Mouse (Mus musculus) liver, embryonic 15.5 days (tissue): Measurements from ENCODE around the gene Rundc1. TPM values are rescaled to one million over a fixed set of nuclear protein-coding genes. Genes with fewer than 3 reads are reported as not detected.
"Not testable (repeated sequence)": the region's sequence is repeated elsewhere in the genome, so short reads cannot be mapped to it uniquely, and the experiment has no call there.

ENCODE experiments used
- ATAC-seq: fragments of 200-750 bp; cut with Nextera tagmentation; 2 replicates; pipeline ENCODE4 v1.8.0; 2017; ENCODE audit warnings: moderate number of reproducible peaks, mild to moderate bottlenecking, moderate library complexity; ENCODE audit not compliant: insufficient read depth
- H3K27ac ChIP-seq: fragments of 300-500 bp; sonication (generic); replicated peaks from 2 replicates; pipeline ENCODE4 v1.5.1; 2015; ENCODE audit warnings: mild to moderate bottlenecking, inconsistent platforms
- H3K27me3 ChIP-seq: fragments of 300-500 bp; sonication (generic); 2 replicates; pipeline ENCODE4 v1.6.1; 2015; ENCODE audit warnings: mild to moderate bottlenecking, inconsistent platforms
- H3K36me3 ChIP-seq: fragments of 300-500 bp; sonication (generic); replicated peaks from 2 replicates; pipeline ENCODE4 v1.6.1; 2015; ENCODE audit warnings: moderate library complexity, mild to moderate bottlenecking, inconsistent platforms
- H3K4me1 ChIP-seq: fragments of 300-500 bp; sonication (generic); replicated peaks from 2 replicates; pipeline ENCODE4 v1.6.1; 2015; ENCODE audit warnings: inconsistent platforms
- H3K4me2 ChIP-seq: fragments of 300-500 bp; sonication (generic); 2 replicates; pipeline ENCODE4 v1.6.1; 2015; ENCODE audit warnings: moderate library complexity, mild to moderate bottlenecking, inconsistent platforms
- H3K4me3 ChIP-seq: fragments of 300-500 bp; sonication (generic); replicated peaks from 2 replicates; pipeline ENCODE4 v1.5.1; 2015; ENCODE audit warnings: mild to moderate bottlenecking, inconsistent platforms
- H3K9ac ChIP-seq: fragments of 300-500 bp; sonication (generic); 2 replicates; pipeline ENCODE4 v1.6.1; 2015; ENCODE audit warnings: moderate library complexity, mild to moderate bottlenecking, inconsistent platforms
- H3K9me3 ChIP-seq: fragments of 300-500 bp; sonication (generic); replicated peaks from 2 replicates; pipeline ENCODE4 v1.6.1; 2016; ENCODE audit warnings: inconsistent platforms
- WGBS: fragments of 180-500 bp; shearing (Covaris S2); methylation state at CpG from one replicate; pipeline ENCODE4 v1.1.7; 2015; ENCODE audit warnings: mixed read lengths; ENCODE audit not compliant: insufficient replicate concordance; 5-methylcytosine and 5-hydroxymethylcytosine counted together
- polyA plus RNA-seq: library from polyadenylated mRNA; unstranded; fragments of >200 nt; fragmentation: Nextera tagmentation; extraction: Ambion mirVana; gene quantifications from 2 replicates; pipeline ENCODE4 v1.2.1, GENCODE M21; 2015

Gene Rundc1
- 5.7 TPM in 2 replicates for polyA plus RNA-seq

GRCm38 (mm10) chr11:101424925-101425813, at the start of gene Rundc1, which contains the start of gene Ptges3l:
TSS of gene Rundc1 (plus strand) at chr11:101425085.
TSS of gene Ptges3l (minus strand) at chr11:101425333.
- peak within 1 kb of the TSS; percentile 80 for H3K9ac ChIP-seq
- no peaks in the 10 kb centered on the region for H3K27me3 ChIP-seq
- peaks cover 34% of the 10 kb centered on the region for H3K4me1 ChIP-seq
- H3K4me3 ChIP-seq = peak within 1 kb of the TSS; percentile 94
- peaks cover 10% of the 10 kb centered on the region for H3K36me3 ChIP-seq
- WGBS = under 1% methylated on average over 81 of the region's 81 CpGs
- H3K27ac ChIP-seq = peak within 1 kb of the TSS; percentile 80
- no peaks in the 10 kb centered on the region for H3K9me3 ChIP-seq
- peak within 1 kb of the TSS; percentile 97 for H3K4me2 ChIP-seq
- ATAC-seq = peak; percentile 88

GRCm38 (mm10) chr11:101378196-101378595, 46.7 kb upstream of the Rundc1 start:
- WGBS = 68% methylated on average over 8 of the region's 8 CpGs
- H3K4me2 ChIP-seq, H3K36me3 ChIP-seq, H3K9ac ChIP-seq, H3K4me1 ChIP-seq, H3K4me3 ChIP-seq, H3K9me3 ChIP-seq, ATAC-seq, H3K27ac ChIP-seq: not testable (repeated sequence)
- peaks cover 15% of the 10 kb centered on the region for H3K27me3 ChIP-seq

DNA sequence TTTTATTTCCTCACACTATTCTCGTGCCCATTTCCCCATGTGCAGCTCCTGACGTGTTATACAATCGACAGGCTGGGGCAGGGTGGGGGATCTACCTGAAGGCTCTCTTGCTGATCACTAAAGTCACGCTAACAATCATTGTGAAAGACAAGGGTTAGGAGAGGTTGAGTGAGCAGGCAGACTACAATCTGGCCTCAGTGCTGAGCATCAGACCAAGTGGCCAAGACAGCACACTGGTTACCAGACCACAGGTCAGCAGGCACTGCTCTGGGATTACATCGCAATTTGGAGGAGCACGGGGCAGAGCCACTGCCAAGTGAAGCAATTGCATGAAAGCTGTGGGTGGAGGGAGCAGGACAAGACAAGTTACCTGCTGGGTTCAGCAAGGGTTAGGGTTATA, 46.0 kb upstream of the Rundc1 start:
- H3K9ac ChIP-seq = no peak overlapping the region
- no peak for ATAC-seq
- H3K27ac ChIP-seq = no peak overlapping the region
- no peak overlapping the region for H3K4me3 ChIP-seq
- peaks cover 15% of the 10 kb centered on the region for H3K27me3 ChIP-seq
- no peaks in the 10 kb centered on the region for H3K4me1 ChIP-seq
- no peaks in the 10 kb centered on the region for H3K36me3 ChIP-seq
- no peak overlapping the region for H3K4me2 ChIP-seq
- 56% methylated on average over 6 of the region's 6 CpGs for WGBS
- H3K9me3 ChIP-seq = no peaks in the 10 kb centered on the region

DNA sequence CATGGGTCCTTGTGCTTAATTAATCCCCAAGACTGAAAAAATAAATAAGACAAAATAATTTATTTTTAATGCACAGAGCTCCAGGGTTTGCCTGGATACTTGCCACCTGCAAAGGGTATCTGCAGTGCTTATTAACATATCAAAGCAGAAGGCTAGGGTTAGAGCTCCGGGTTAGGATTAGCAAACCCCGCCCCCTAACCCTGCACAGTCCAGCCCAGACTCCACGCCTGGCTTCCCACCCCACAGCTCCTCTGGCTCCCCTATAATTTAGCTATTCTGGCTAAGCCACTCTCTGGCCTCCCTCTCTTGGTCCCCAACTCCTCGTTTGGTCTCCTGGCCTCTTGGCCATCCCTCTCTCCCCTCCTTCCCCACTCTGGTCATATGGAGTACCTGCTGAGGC, 43.1 kb upstream of the Rundc1 start:
- no peak overlapping the region for H3K4me2 ChIP-seq
- H3K36me3 ChIP-seq = no peaks in the 10 kb centered on the region
- H3K9me3 ChIP-seq = no peaks in the 10 kb centered on the region
- no peak overlapping the region for H3K27ac ChIP-seq
- WGBS = 29% methylated on average over 4 of the region's 4 CpGs
- H3K9ac ChIP-seq = no peak overlapping the region
- H3K4me3 ChIP-seq = no peak overlapping the region
- no peak for ATAC-seq
- peaks cover 11% of the 10 kb centered on the region for H3K27me3 ChIP-seq
- no peaks in the 10 kb centered on the region for H3K4me1 ChIP-seq

GRCm38 (mm10) chr11:101395110-101395509, 29.8 kb upstream of the Rundc1 start:
- 4% methylated on average over 8 of the region's 8 CpGs for WGBS
- Histone ChIP-seq H3K4me1 (no peaks in the 10 kb centered on the region), H3K9ac (no peak overlapping the region), H3K27me3 (no peaks in the 10 kb centered on the region), H3K9me3 (no peaks in the 10 kb centered on the region), H3K4me2 (no peak overlapping the region), H3K27ac (no peak overlapping the region), H3K36me3 (no peaks in the 10 kb centered on the region), H3K4me3 (no peak overlapping the region)
- ATAC-seq = no peak

- Histone ChIP-seq H3K36me3 (peaks cover 35% of the 10 kb centered on the region), H3K4me3 (no peak overlapping the region), H3K9me3 (no peaks in the 10 kb centered on the region), H3K4me2 (no peak overlapping the region), H3K9ac (no peak overlapping the region), H3K27me3 (no peaks in the 10 kb centered on the region), H3K4me1 (peaks cover 20% of the 10 kb centered on the region), H3K27ac (no peak overlapping the region)
- no peak for ATAC-seq
- 83% methylated on average over 2 of the region's 2 CpGs for WGBS
Measured at GRCm38 (mm10) chr11:101415306-101415705, 9.6 kb upstream of the Rundc1 start.

GRCm38 (mm10) chr11:101416433-101417100, 8.3 kb upstream of the Rundc1 start:
- WGBS = under 1% methylated on average over 11 of the region's 11 CpGs
- H3K4me1 ChIP-seq = peaks cover 20% of the 10 kb centered on the region
- peak overlapping the region; percentile 79 for H3K9ac ChIP-seq
- peaks cover 23% of the 10 kb centered on the region for H3K36me3 ChIP-seq
- H3K27me3 ChIP-seq = no peaks in the 10 kb centered on the region
- H3K9me3 ChIP-seq = no peaks in the 10 kb centered on the region
- ATAC-seq = peak; percentile 36
- peak overlapping the region; percentile 86 for H3K4me2 ChIP-seq
- H3K27ac ChIP-seq = peak overlapping the region; percentile 63
- peak overlapping the region; percentile 83 for H3K4me3 ChIP-seq

DNA sequence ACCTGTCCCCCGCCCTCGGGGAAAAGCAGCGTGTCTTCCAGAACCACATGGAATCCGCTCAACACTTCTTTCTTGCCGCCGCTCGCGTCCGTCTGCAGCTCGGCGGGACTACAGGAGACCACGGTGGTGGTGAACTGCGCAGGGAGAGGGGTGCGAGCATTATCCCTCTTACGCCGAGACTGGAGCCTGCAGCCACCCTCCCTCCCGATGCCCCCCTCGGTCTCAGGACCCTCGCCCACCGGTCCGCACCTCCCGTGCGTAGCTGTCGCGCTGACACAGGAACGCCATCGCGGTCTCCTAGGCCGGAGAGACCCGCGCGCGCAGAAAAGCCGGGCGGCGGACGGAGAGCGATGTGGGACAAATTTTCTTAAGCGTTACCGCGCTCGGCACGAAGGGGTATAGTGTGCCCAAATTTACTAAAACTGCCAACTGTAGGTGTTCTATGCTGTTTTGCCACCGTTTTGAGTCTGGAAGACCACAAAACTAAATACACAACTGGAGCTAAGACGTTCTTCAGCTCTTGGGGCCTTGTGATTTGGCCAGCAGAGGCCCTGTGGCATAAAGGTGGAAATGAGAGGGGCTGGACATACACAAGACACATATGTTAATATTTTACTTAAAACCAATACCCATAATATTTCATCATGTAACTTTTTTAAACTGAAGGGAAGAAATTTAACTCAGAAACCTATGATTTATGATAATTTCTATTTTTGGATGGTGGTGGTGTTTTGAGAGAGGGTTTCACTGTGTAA, 7.6 kb upstream of the Rundc1 start, which contains the start of gene Aarsd1:
Gene Aarsd1 (minus strand): TSS at position 515 of the 755 bp plus-strand sequence.
- Histone ChIP-seq H3K27me3 (no peaks in the 10 kb centered on the region), H3K27ac (peak within 1 kb of the TSS; percentile 63), H3K36me3 (peaks cover 16% of the 10 kb centered on the region), H3K4me3 (peak within 1 kb of the TSS; percentile 83), H3K4me2 (peak within 1 kb of the TSS; percentile 86), H3K9me3 (no peaks in the 10 kb centered on the region), H3K4me1 (peaks cover 20% of the 10 kb centered on the region), H3K9ac (peak within 1 kb of the TSS; percentile 79)
- peak; percentile 69 for ATAC-seq
- under 1% methylated on average over 45 of the region's 45 CpGs for WGBS

- Histone ChIP-seq H3K4me3 (no peak overlapping the region), H3K27ac (no peak overlapping the region), H3K27me3 (no peaks in the 10 kb centered on the region), H3K4me1 (peaks cover 24% of the 10 kb centered on the region), H3K9ac (no peak overlapping the region), H3K9me3 (no peaks in the 10 kb centered on the region), H3K36me3 (peaks cover 1% of the 10 kb centered on the region), H3K4me2 (no peak overlapping the region)
- no peak for ATAC-seq
- WGBS = 63% methylated on average over 6 of the region's 6 CpGs
Measured at GRCm38 (mm10) chr11:101418991-101419390, 5.9 kb upstream of the Rundc1 start.

DNA sequence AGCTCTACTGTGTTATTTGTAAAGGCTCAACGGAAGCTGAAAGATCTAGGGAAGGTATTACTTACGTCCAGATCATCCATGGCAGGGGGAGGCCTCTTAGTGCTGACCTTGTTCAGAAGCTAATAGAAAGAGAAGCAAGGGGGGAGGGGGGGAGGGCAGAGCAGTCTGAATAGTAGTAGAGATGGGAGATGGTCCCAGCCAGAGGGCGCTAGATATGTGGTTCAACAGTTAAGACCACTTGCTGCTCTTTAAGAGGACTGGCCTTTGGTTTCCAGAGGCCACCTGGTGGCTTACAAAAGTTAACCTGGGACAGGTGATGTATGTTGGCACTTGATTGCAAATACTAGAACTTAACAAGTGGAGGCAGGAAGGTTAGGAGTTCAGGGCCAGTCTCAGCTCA, 5.3 kb upstream of the Rundc1 start:
- Histone ChIP-seq H3K4me3 (no peak overlapping the region), H3K27me3 (no peaks in the 10 kb centered on the region), H3K9ac (no peak overlapping the region), H3K4me2 (no peak overlapping the region), H3K36me3 (no peaks in the 10 kb centered on the region), H3K9me3 (no peaks in the 10 kb centered on the region), H3K4me1 (peaks cover 30% of the 10 kb centered on the region), H3K27ac (no peak overlapping the region)
- ATAC-seq = no peak
- WGBS = 42% methylated on average over 3 of the region's 3 CpGs

GRCm38 (mm10) chr11:101420148-101420547, 4.7 kb upstream of the Rundc1 start:
- Histone ChIP-seq H3K36me3 (no peaks in the 10 kb centered on the region), H3K27me3 (no peaks in the 10 kb centered on the region), H3K9me3 (no peaks in the 10 kb centered on the region), H3K9ac (no peak overlapping the region), H3K4me2 (no peak overlapping the region), H3K27ac (no peak overlapping the region), H3K4me3 (no peak overlapping the region), H3K4me1 (peaks cover 34% of the 10 kb centered on the region)
- no peak for ATAC-seq
- 66% methylated on average over 5 of the region's 5 CpGs for whole genome bisulfite sequencing
